Mouse (Mus musculus) mature B cell (primary cell): ENCODE measurements around the gene Ptpn5.

ENCODE experiments used
- in situ Hi-C: fragments of 300-500 bp; cut with MboI; formaldehyde crosslinking; loops from 2 replicates; pipeline ENCODE4 v1.14.3; 2019

Gene Ptpn5

DNA sequence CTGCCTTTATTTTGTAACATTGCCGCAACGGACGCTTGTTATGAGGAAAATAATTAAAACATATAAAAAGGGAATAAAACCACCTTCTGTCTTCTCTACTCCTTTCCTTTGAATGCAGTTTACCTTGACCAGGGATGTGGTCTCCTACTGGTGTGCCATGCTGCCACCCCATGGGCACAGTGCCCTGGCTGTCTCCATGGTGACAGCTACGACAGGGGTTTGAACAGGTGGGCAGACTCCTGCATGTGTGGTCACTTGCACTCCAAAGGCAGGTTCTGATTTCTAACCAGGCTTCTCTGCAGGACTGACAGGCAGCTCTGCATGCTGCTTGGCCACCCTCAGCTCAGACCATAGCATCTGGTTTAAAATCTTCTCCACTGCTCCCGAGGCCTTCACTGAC lies 21.4 kb downstream of the Ptpn5 start:
- in situ Hi-C loops, result no loop called here

DNA sequence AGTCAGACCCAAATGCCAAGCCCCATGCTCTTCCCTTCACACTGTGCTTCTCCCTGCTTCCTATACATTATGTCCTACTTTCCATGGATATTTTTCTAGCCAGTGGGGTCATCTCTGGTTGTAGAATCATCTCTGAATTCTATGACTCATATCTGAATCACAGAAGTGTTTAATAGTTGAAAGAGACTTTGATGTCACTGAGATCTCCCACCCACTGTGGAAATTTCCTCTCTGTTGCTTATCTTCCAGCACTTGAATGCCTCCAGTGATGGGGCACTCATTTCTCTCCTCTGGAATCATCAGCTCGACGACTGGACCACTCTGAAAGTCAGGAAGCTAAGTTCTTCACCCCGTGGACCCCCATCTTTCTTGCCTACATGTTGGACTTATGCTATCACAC lies 22.4 kb downstream of the Ptpn5 start:
- in situ Hi-C loops, result no loop called here

DNA sequence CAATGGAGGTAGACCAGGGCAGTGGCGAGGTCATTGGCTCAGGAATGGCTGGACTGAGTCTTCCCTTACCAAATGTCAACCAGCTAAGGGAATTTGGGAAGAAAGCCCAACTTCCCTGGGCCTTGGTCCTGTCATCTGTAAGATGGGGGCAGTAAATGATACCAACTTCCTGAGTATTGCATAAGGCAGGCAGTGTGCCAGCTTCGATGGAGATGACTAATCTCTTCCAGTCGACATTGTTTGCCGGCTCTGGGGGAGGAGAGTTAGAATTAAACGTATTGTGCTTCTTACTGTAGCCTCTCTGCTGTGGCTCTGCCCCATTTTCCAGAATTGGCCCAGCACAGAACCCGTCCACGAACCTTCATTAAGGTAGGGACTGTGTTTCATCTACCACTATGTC lies 23.0 kb downstream of the Ptpn5 start:
- in situ Hi-C loops, result no loop called here

DNA sequence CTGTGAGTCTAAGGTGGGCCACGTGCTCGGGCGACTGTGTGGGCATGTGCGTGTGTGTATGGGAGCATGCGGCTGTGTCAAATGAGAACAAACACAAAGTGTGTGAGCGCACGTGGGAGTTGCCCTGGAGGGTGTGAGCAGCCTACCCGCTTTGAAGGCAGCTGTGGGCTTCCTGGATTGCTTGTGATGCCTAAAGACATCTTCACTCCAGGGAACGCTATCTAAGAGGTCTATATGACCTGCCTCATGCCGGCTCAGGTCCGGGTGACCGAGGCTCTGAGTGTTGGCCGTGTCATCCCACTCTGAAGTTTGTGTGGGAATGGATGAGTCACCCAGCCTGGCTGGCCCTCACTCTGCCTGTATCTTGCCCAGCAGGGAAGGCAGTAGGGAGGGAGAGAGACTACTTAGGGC lies 24.7 kb downstream of the Ptpn5 start:
- in situ Hi-C loops, result no loop called here

DNA sequence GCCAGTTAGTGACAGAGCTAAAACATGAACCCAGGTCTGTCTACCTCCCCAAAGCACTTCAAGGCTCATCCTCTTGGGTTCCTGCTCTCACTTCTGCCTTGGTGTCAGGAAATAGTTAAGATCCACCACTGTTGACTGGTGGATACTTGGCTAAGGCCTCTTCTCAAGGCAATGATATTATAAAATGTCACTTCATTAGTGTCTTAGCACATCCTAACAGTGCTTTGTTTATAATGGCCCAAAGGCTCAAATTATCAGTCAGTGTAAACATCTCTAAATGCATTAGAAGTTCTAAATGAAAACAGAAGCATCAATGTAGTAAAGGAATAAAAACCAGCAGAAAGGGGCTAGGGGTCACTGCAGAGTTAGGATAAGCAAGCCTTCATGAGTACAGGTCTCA lies 26.5 kb downstream of the Ptpn5 start:
- in situ Hi-C loops, result no loop called here

DNA sequence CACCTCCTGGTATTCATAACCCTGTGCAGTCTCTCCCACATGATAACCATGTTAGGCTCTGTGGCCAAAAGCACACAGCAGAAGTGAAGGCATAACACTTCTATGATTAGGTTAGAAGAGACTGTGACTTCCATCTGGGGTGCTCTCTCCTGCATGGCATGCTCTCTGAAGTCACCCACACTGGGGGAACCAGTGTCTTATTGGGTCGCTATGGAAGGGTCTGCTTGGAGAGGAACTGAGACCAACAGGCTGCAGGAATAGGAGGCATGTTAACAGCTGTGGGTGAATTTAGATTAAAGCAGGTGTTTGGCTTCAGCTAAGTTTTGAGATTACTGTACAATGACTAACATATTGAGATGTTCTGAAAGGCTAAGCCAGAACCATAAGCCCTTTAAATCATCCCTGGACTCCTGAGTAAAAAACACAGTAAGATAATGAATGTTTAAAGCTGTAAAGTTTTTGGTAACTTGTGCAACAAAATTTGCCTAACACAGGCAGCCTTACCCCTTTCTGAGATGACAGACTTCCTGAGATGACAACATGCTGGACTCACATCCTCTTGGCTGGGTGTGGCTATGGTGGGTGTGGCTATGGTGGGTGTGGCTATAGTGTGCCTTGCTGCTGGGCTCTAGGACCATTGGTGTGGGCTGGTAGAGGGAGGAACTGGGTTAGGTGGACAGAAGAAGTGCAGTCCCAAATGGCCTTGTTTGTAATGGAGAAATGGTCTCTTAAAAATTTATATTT lies 29.6 kb downstream of the Ptpn5 start:
- in situ Hi-C loops, result no loop called here

DNA sequence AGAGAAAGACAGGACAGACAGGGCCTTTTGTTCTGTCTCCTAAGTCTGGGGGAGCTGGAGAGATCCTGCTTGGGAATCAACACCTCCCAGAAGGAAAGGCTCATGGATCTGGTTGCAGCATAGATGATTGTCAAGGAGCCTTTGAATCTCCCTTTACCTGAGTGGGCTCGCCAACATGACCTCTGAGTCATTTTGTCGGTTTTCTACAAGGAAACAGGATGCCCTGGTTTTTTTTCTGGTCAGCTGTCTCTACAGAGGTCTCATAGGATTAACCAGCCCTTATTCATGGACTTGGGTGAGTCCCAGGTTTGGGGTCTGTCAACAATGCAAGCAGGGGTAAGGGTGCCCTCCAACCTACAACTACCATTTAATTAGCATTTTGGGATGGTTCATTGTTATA lies 30.5 kb downstream of the Ptpn5 start:
- in situ Hi-C loops, result no loop called here

DNA sequence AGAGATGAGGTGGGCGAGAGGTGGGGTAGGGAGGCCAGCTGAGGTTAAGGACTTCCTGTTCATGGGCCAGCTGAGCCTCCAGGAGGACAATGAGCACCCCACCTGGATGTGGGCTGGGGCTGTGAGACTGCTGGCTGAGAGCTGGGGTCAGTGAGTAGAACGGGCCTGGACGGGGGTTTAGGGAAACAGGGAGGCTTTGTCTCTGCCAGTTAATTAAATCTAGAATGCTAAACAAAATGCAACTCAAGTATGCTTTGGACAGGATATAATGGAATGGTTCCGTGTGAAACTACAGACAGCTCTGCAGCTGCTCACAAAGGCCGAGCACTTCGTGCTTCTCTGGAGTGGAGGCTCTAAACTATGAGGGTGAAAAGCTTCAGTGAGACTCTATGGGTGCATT lies 32.9 kb downstream of the Ptpn5 start:
- in situ Hi-C loops, result no loop called here

DNA sequence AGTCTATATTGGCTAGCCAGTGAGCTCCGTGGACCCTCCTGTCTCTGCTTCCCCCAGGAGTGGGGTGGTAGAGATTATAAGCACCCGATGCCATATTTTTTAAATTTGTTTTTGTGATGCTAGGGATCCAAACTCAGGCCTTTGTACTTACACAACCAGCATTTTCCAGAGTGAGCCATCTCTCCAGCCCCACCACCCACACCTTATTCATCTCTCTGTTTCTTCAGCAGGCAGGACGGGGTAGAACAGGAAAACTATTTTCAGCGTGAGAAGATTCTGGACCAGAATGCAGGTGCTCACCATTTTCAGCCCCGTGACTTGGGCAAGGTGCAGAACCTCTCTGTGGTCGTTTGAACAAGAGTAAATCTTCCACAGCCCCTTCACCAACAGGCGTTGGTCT lies 34.2 kb downstream of the Ptpn5 start:
- in situ Hi-C loops, result no loop called here

DNA sequence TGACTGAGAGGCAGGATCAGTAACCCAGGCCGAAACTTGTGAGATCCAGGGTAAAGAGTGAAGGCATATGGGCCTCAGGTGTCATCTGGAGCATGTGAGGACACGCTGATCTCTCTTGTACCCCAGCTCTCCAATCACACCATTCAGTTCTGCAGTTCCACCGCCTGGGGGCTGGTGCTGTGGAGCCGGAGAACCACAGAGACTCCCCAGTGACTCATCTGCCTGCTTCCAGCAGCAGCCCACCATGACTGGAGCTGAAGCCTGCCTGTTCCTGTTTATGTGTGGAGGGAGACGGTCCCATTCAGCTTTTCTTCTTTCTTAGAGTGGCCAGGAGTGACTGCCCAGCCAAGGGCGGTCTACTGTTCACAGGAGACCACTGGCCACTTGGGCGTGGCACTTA lies 35.4 kb downstream of the Ptpn5 start:
- in situ Hi-C loops, result no loop called here

DNA sequence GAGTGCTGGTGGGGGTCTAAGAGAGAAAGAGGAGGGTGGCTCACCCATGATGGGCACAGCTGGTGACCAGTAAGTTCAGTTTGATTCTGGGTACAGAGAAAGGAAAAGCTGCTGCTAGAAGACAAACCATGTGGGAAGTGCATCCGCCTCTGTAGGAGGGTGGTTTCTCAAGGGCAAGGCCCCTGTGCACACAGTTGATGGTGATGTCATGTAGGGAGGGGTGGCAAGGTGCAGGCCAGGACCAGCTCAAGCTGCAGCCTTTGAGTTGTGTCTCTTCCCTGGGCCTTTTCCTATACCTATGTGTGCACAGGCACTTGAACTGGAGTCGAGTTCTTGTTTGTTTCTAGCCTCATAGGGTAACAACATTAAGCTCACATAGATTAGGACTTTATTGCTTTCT lies 38.5 kb downstream of the Ptpn5 start:
- in situ Hi-C loops, result no loop called here

DNA sequence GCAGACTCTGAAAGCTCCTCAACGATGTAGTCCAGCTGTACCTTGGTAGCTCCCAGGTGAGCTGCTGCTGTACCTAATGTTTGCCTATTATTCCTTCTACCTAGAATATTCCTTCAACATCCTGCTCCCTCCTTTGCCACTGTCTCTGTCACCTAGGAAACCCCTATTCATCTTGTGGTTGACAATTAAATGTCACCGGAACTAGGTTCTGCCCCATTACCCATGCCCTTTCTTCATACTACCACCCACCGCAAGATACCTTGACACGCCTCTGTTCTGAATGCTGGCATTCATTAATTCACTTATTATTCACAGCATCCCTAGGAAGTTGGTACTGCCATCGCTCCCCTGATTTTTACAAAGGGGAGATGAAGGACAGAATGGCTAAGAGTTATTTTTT lies 39.5 kb downstream of the Ptpn5 start:
- in situ Hi-C loops, result no loop called here

DNA sequence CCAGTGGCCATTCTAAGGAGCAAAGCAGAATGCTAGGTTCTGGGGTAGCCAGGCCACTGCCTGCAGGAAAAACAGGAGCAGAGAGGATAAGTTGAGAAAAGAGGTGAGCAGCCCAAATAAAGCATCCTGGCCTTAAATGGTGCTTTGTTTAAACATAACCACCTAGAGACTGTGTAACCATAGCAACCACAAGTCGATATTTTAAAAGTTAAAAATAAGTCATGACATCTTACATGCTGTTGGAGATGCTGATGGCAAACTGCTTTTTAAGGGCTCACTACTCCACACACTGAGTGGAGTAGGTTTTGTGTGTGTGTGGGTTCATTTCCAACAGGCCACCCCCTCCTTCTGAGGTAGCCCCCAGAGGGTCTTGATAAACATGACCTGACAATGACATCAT lies 48.4 kb downstream of the Ptpn5 start:
- in situ Hi-C loops, result loop anchor here (10.0 kb wide), 1 partner anchor 120 kb away; no protein-coding TSS in a partner anchor

DNA sequence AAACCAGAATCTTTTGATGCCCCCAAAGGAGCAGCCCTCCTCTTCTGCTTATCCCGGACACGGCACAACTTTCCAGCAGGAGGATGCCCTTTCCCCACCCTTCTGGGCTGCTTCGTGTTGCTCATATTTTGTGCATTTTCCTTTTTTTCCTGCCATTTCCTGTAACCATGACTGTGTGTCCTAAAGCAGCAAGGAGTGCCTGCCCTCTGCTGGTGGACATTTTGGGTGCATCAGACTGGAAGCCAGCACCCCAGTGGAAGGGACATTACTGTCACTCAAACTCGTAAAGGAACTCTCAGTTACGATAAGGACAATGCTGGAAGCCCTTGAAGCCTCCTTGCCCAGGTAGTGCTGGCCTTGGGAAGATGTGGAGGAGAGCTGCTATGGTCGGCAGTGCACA lies 52.2 kb downstream of the Ptpn5 start:
- in situ Hi-C loops, result loop anchor here (5.0 to 10.0 kb wide), 2 partner anchors 59 to 116 kb away; no protein-coding TSS in a partner anchor

DNA sequence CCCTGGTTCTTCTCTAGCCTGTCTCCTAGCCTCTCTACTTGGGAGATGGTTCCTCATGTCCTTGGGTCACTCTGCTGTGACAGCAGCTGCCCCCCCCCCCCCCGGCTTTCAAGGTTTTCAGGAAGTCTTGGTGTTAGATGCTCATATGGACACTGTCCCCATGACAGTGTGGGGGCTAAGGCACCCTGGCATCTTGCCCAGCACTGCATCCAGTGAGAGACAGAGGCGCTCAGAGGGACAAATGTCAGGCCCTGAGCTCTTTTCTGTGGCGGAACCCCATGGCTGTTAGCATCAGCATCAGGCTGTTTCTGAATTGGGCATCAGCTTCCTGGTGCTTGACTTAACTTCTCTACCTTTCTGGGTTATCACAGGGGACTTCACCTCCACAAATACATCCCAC lies 52.6 kb downstream of the Ptpn5 start:
- in situ Hi-C loops, result loop anchor here (5.0 to 10.0 kb wide), 2 partner anchors 59 to 116 kb away; no protein-coding TSS in a partner anchor

DNA sequence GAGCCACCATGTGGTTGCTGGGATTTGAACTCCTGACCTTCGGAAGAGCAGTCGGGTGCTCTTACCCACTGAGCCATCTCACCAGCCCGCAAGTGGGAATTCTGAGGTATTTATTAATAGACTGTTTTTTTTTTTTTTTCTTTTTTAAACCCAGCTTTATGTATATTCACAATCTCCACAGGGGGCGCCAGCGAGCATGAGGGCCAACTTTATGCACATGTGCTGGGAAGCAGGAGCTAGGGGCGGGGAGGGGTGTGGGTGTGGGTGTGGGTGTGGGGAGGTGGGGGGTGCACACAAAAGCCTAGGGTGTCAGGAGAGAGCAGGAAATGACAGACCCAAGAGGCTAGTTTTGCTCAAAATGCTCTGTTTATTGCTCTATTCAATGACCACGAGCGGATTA lies 56.0 kb downstream of the Ptpn5 start:
- in situ Hi-C loops, result no loop called here

DNA sequence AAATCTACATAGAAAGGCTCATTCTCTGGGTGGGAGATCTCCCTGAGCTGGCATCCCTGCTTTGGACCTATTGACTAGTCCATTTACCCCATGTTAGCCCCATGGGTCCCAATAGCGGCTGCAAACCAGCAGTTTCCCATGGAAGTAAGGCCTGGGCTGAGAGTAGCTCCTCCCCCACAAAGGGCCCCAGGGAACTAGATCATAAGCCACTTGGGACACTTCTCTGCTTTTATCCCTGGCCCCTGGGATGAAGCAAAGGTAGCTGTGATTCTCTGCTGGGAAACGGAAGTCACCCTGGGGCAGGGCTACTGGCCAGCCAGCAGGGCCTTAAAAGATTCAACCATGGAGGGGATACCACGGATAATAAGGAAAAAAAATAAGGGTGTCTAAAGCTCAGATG lies 56.8 kb downstream of the Ptpn5 start:
- in situ Hi-C loops, result no loop called here

DNA sequence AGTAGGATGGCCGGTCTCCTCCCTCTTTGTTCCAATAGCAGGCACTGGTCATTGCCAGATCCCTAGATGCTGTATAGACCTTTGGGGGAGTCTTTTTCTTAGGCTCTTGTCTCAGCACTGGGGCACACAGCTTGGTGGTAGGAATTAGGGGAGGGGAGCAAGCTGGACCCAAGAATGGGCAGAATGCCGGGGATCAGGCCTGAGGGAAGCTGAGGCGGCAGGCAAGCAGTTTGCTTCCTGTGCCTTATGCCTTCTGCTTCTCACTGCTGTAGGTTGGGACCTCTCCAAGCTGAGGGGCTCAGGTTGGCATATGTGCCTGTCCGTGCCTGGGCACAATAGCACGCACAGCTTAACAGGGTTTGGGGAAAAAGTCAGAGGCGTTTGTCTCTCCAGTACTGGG lies 57.3 kb downstream of the Ptpn5 start:
- in situ Hi-C loops, result no loop called here

DNA sequence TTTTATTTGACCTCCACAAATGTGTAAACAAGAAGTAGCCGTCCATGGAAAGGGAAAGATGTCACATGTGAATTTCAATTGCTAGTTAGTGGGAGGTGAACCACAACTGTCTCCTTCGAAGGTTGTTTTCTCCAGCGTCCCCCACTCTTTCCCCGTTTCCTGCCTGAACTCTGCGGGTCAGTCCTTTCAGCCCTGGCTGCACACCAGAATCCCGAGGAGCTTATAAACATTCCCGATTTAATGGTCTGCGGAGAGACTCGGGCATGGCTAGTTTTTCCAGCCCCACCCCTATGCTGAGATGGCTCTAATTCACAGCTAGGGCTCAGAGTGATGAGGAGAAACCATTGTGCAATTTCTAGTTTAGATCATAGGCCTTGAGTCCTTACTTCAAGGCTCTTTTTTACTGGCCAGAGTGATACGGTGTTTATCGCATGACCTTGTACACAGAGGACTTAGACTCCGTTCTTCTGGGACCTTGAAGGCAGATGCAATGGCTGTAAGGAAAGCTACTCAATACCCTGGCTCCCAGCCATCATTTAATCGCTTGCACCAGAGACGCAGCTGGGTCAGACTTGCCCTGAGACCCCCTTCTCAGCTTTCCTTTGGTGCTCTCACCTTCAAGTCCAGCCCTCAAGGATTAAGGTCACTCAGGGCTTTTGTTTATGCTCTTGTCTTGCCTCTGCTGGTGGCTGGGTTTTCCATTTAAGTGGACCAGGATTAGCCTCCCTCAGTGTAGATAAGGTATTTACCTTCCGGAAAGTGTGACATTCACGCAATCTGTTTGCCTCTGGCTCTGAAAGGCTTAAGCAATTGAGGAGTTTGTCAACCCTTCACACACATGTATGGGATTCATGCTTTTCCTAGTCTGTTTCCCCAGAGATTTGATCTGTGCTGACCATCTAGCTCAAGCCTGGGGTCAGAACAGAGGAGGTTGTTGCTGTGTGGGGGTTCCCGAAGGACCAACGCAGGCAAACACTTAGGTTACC lies 59.7 kb downstream of the Ptpn5 start:
- in situ Hi-C loops, result no loop called here

DNA sequence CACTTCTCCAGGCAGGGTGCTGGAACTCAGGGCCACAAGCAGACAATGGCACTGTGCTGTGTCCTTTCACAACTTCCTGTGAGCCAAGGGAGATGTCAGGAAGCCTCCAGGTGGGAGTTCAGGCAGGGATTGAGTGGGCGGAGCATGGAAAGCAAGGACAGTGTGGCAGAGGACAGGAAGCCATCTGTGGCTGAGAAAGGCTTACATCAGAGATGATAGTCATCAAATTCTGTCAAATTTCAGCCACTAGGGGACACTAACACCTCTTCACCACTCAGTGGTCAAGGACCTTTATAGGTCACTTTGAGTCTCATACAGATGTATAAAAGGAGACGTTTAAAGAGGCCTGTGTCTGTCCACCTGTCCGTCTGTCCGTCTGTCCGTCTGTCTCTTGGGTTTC lies 60.9 kb downstream of the Ptpn5 start:
- in situ Hi-C loops, result no loop called here

DNA sequence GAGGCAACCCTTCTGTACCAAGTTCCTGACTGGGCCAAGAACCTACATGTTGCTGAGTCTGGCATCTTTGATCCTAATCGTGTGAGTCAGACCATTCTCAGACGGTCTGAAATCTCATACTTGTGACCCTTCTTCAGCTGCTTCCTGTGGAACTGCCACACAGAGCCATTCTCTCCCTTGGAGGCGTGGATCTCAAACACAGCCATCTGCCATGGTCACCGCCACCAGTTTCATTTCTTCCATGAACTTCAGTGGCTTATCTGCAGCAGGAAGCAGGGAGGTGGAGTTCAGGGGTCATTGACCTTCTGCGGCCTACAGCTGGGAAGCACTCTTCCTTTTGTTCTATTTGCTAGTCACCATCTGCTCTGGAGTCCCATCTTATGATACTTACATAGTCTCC lies 65.6 kb downstream of the Ptpn5 start:
- in situ Hi-C loops, result no loop called here

DNA sequence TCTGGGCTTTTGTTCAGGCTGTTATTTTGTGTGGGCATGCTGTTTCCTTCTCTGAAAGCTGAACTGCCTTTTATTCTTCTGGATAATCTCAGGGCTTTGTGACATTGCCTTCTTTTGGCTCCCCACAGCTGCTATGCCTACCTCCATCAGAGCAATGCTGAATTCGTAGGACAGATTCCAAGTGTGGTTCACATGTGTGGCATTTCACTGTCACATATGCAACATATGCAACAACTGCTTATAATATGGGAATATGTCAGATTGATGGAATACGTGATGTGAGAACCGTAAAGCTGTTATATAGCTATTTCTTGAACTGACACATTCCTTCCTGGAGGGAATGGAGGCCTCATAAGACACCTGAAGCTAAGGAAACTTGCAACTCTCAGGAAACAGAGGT lies 66.5 kb downstream of the Ptpn5 start:
- in situ Hi-C loops, result no loop called here

DNA sequence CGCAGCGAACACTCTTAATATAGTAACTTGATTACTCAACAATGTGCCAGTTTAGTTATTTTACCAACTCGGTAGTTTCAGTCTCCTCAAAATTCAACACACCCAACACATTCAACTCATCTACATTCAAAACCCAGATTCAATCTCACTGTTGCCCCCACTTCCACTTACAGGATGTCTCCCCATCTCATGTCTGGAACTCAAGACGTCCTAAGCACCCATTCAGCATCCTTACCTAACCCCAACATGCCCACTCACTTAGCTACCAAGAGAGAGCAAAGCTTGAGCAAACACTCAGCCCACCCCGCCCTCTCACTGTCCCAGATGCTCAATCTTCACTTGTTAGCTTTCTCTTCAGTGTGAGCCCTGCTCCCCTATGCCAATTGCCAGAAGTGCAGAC lies 71.9 kb downstream of the Ptpn5 start:
- in situ Hi-C loops, result no loop called here
